Mouse (Mus musculus) intestine, embryonic 14.5 days (tissue): ENCODE measurements at regions not wholly inside any gene's neighbourhood (a gene's known extent, or its start where the extent isn't known, plus 50 kb on each side); places are given as distances from the start of the nearest gene placed in this dataset.

Experiments
- ATAC-seq: fragments of 200-750 bp; cut with Nextera tagmentation; replicated peaks from 2 replicates; pipeline ENCODE4 v1.8.0; 2017; ENCODE audit warnings: low read depth, moderate number of reproducible peaks, moderate TSS enrichment, moderate library complexity; ENCODE audit not compliant: low FRiP score, low TSS enrichment
- DNase-seq: peaks from one replicate; pipeline ENCODE4 v3.0.0-alpha.2; 2018; ENCODE audit warnings: low spot score
- H3K27ac ChIP-seq: fragments of 300-500 bp; sonication (generic); 2 replicates; pipeline ENCODE4 v1.5.1; 2014; ENCODE audit warnings: low read depth, mild to moderate bottlenecking, control low read depth
- H3K27me3 ChIP-seq: fragments of 300-500 bp; sonication (generic); replicated peaks from 2 replicates; pipeline ENCODE4 v1.6.1; 2014; ENCODE audit warnings: low read length, control low read depth; ENCODE audit not compliant: control insufficient read depth, insufficient read depth
- H3K36me3 ChIP-seq: fragments of 300-500 bp; sonication (generic); 2 replicates; pipeline ENCODE4 v1.6.1; 2014; ENCODE audit warnings: low read length, control low read depth; ENCODE audit not compliant: control insufficient read depth, insufficient read depth
- H3K4me1 ChIP-seq: fragments of 300-500 bp; sonication (generic); replicated peaks from 2 replicates; pipeline ENCODE4 v1.6.1; 2014; ENCODE audit warnings: low read length, control low read depth, mixed read lengths; ENCODE audit not compliant: control insufficient read depth, insufficient read depth
- H3K4me2 ChIP-seq: fragments of 300-500 bp; sonication (generic); 2 replicates; pipeline ENCODE4 v1.6.1; 2014; ENCODE audit warnings: low read length
- H3K4me3 ChIP-seq: fragments of 300-500 bp; sonication (generic); 2 replicates; pipeline ENCODE4 v1.5.1; 2014; ENCODE audit warnings: low read depth, low read length, control low read depth, mixed read lengths
- H3K9ac ChIP-seq: fragments of 300-500 bp; sonication (generic); 2 replicates; pipeline ENCODE4 v1.6.1; 2014; ENCODE audit warnings: mild to moderate bottlenecking, low read length
- H3K9me3 ChIP-seq: fragments of 300-500 bp; sonication (generic); 2 replicates; pipeline ENCODE4 v1.6.1; 2016; ENCODE audit warnings: low read length, control low read depth; ENCODE audit not compliant: control insufficient read depth
- WGBS: fragments of 180-500 bp; shearing (Covaris S2); extraction: QIAGEN DNeasy Blood & Tissue Kit; methylation state at CpG from one replicate; pipeline ENCODE4 v1.1.7; 2014; 5-methylcytosine and 5-hydroxymethylcytosine counted together

DNA sequence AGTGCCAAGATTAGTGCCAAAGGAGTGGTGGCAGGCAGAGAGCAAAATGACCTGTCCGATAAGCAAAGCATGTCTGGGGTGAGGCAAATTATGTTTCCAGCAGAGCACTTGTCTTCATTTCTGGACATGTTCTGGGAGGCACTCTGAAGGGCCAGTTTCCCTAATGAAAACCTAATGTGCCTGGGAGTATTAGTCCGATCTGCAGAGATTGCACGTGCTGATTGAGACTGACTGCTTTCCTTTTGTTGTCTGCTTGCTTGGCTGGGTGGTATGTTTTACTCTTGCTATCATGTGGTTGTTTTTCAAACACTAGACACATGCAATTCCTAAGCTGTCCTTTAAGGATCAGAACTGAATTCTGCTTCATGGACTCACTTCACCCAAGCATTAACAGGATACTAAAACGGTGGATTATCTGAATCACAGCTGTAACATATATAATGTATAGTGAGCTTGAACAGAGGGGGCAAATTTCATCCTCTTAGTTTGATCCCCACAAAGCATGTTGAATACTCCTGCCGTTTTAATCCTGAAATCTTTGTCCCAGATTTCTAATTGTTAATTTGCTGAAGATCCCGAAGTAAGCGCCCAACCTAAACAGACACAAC, 1589.8 kb downstream of the 4930444P10Rik start:
- Histone ChIP-seq H3K4me1 (peaks cover 5% of the 10 kb centered on the region; the same call in 1 of the 2 replicates), H3K27me3 (peaks cover 51% of the 10 kb centered on the region), H3K9me3 (no peaks in the 10 kb centered on the region), H3K9ac (no peak overlapping the region), H3K27ac (no peak overlapping the region), H3K36me3 (no peaks in the 10 kb centered on the region), H3K4me2 (0 out of 2 replicates have a peak overlapping the region, but pooled peaks have one; percentile 8), H3K4me3 (no peak overlapping the region)
- ATAC-seq: no peak
- 39% methylated on average over 7 of the region's 7 CpGs for WGBS
- DNase-seq: no peak

DNA sequence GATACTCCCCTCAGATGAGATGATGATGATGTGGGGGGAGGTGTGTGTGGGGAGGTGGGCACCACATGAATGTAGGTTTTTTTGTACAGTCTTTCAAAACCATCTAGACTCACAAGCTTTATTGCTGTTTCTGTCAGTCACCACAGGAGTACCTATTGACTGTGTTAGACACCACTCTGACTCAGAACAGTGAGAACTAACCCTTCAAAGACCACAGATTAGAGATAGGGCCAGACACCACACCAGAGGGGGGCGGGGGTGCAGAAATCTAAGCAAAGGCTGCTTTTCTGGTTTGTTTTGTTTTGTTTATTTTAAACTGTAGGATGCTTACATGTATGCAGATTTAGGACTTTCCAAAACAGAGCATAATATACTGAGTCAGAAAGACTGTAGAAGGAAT, 1594.0 kb downstream of the 4930444P10Rik start:
- no peak overlapping the region for H3K27ac ChIP-seq

DNA sequence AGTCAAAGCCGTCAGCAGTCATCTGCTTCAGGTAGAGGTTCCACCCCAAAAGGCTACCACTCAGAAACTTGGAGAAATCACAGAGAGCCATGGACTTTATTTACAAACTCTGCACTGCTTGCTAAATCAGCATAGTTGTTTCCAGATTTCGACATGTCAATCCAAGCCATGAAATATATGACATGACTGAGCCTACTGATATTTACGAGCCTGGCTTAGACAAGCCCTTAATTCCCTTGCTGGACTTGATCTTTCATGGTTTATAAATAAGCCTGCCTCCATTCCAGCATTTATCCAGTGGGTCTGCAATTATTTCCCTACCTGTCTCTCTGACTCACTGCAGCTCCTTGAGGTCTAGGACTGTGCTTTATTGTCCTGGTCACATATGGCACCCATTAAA, 1603.1 kb downstream of the 4930444P10Rik start:
- Histone ChIP-seq H3K36me3 (no peaks in the 10 kb centered on the region), H3K4me3 (no peak overlapping the region), H3K9me3 (no peaks in the 10 kb centered on the region), H3K4me1 (no peaks in the 10 kb centered on the region), H3K9ac (no peak overlapping the region), H3K27ac (no peak overlapping the region), H3K27me3 (no peaks in the 10 kb centered on the region), H3K4me2 (no peak overlapping the region)
- ATAC-seq (no peak), DNase-seq (peak; percentile 15)
- 73% methylated on average over 3 of the region's 3 CpGs for WGBS

More for the DNA sequence above, 1594.0 kb downstream of the 4930444P10Rik start:
- Histone ChIP-seq H3K4me1 (no peaks in the 10 kb centered on the region), H3K36me3 (no peaks in the 10 kb centered on the region), H3K4me2 (no peak overlapping the region), H3K4me3 (no peak overlapping the region), H3K27me3 (peaks cover 16% of the 10 kb centered on the region), H3K9ac (no peak overlapping the region), H3K9me3 (no peaks in the 10 kb centered on the region)
- ATAC-seq (no peak), DNase-seq (no peak)
- 82% methylated on average over 1 of the region's 1 CpGs for WGBS

DNA sequence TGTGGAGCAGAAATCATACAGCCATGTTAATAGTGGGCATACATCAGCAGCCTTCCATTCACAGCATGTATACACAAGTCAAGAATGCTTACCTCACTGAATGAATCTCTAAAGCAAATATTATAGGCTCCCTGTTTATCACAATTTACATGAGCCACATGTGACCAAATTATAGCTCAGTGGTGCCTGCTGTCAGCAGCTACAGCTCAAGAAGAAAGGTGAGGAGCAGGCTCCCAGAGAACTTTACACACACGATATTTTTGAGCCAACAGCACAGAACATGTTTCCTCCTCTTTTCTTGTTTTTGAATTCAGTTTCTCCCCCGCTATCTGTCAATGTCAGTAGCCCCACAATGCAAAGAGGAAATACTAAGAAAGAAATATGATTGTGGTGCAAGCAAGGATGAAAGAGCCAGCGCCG, 1605.4 kb downstream of the 4930444P10Rik start:
- Histone ChIP-seq H3K9ac (no peak overlapping the region), H3K36me3 (no peaks in the 10 kb centered on the region), H3K27ac (no peak overlapping the region), H3K4me3 (no peak overlapping the region), H3K9me3 (no peaks in the 10 kb centered on the region), H3K4me2 (no peak overlapping the region), H3K4me1 (no peaks in the 10 kb centered on the region), H3K27me3 (no peaks in the 10 kb centered on the region)
- WGBS: 51% methylated on average over 4 of the region's 4 CpGs
- DNase-seq: peak; percentile 28
- no peak for ATAC-seq

DNA sequence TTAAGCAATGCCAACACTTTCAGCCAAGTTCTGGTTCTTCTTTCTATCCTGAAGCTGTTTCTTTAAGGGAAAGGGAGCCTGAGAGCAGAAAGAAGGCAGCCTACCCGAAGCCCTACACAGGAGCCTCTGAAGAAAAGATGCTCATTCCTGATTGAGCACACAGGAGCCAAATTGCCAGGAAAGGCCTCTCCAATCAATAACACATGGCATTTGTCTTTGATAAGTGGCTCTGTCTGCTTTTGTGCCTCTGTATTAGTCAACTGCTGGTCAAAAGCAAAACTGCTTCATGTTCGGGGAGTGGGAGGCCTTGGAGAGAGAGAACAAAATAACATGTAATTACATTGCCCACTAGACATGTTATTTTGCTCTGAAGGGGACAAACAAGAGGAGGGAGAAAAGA, 1607.4 kb downstream of the 4930444P10Rik start:
- H3K4me3 ChIP-seq: no peak overlapping the region
- DNase-seq: peak; percentile 31
- 53% methylated on average over 2 of the region's 2 CpGs for WGBS

DNA sequence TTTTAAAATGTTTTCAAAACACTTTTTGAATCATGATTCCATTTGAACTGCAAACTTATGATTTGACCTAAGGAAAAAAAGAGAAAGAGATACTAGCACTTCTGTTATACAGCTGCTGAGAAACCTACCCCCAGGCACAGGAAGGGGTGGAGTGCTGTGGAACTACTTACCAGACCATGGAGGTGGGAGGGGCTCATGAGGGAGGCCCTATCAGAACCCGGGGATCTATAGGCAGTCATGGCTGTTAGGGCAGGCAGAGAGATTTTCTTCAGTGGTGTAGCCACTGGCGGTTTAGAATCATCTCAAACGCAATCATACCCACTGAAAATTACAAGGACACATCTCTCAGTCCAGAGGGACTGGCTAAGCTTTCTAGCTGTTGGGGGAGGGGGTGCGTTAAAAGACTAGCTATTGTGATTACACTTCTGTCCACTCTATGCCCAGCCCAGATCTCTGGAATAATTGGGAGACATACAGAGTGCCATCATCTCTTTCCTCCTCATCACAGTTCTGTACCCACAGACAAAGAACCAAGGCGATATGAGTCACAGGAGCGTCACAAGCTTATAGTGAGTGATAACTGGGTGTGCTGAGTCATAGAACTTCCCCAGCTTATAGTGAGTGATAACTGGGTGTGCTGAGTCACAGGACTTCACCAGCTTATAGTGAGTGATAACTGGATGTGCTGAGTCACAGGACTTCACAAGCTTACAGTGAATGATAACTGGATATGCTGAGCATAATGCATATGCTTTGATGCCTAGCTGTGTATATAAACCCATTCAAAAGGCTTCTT, 1608.8 kb downstream of the 4930444P10Rik start:
- Histone ChIP-seq H3K4me3 (no peak overlapping the region), H3K27me3 (no peaks in the 10 kb centered on the region), H3K9ac (no peak overlapping the region), H3K4me2 (no peak overlapping the region), H3K36me3 (no peaks in the 10 kb centered on the region), H3K4me1 (no peaks in the 10 kb centered on the region), H3K9me3 (no peaks in the 10 kb centered on the region), H3K27ac (no peak overlapping the region)
- ATAC-seq (no peak), DNase-seq (peak; percentile 40)
- WGBS: 85% methylated on average over 6 of the region's 6 CpGs

More for the DNA sequence above, 1607.4 kb downstream of the 4930444P10Rik start:
- Histone ChIP-seq H3K36me3 (no peaks in the 10 kb centered on the region), H3K9me3 (no peaks in the 10 kb centered on the region), H3K27me3 (no peaks in the 10 kb centered on the region), H3K9ac (no peak overlapping the region), H3K27ac (no peak overlapping the region), H3K4me2 (no peak overlapping the region), H3K4me1 (no peaks in the 10 kb centered on the region)
- no peak for ATAC-seq

DNA sequence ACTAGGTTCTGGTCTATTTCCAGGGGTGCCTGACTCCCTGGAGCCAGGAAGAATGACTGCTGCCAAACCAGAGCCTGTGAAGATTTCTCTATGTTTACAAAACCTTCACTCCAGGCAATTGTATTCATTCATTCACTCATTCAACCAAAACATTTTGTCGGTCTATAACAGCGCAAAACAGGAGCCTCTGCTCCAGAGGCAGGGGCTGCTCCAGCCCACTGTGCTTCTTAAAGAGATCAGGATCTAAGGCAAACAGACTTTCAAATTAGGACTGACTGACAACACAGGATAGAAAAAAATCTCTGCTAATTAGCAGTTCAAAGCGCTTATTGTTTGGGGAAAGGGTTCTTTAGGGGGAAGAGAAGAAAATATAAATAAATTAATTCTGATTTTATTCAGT, 1620.8 kb downstream of the 4930444P10Rik start:
- Histone ChIP-seq H3K9ac (no peak overlapping the region), H3K4me2 (no peak overlapping the region), H3K27ac (no peak overlapping the region), H3K27me3 (no peaks in the 10 kb centered on the region), H3K4me1 (no peaks in the 10 kb centered on the region), H3K4me3 (no peak overlapping the region), H3K36me3 (no peaks in the 10 kb centered on the region), H3K9me3 (no peaks in the 10 kb centered on the region)
- DNase-seq (no peak), ATAC-seq (no peak)
- WGBS: 26% methylated on average over 3 of the region's 3 CpGs

DNA sequence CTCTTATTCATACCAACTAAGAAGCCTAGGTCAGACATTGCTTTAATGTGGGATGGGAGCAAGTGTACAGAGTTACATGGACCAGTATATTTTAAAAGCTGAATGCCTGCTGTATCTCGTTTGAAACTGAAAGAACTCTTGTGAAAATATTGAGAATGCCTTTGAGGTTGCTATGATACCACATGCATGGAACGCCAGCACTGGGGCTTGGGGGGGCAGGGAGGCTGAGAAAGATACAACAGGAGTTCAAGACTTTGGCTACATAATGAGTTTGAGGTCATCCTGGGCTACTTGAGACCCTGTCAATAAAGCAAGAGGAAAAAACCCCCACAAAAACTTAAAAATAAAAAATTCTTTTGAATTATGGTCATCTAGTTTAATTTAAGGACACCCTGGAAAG, 1621.6 kb downstream of the 4930444P10Rik start:
- ATAC-seq (no peak), DNase-seq (no peak)
- 34% methylated on average over 2 of the region's 2 CpGs for WGBS
- Histone ChIP-seq H3K9me3 (no peaks in the 10 kb centered on the region), H3K4me1 (no peaks in the 10 kb centered on the region), H3K4me2 (no peak overlapping the region), H3K27ac (no peak overlapping the region), H3K27me3 (no peaks in the 10 kb centered on the region), H3K9ac (no peak overlapping the region), H3K4me3 (no peak overlapping the region), H3K36me3 (no peaks in the 10 kb centered on the region)
